Mouse (Mus musculus): ENCODE measurements at regions not wholly inside any gene's neighbourhood (a gene's known extent, or its start where the extent isn't known, plus 50 kb on each side); places are given as distances from the start of the nearest gene placed in this dataset.
A peak's percentile ranks its signal among the peaks of the same experiment; 100 is the strongest.

GRCm38 (mm10) chr10:66370096-66370495, 725.8 kb upstream of the Jmjd1c start:
- DNase-seq, result peak; percentile 12
- TF ChIP-seq CTCF (conservative IDR thresholded peaks at IDR 0.05; ENCODE audit: insufficient read depth, insufficient read length, low read depth, low read length) (no peak), POLR2A (IDR thresholded peaks at IDR 0.05; ENCODE audit: low read depth, low read length) (no peak)
- 49% methylated on average over 3 of the region's 3 CpGs for WGBS

GRCm38 (mm10) chr10:66371756-66372155, 724.2 kb upstream of the Jmjd1c start:
- Histone ChIP-seq H3K4me3 (ENCODE audit: insufficient read depth, low read depth, low read length) (no peak overlapping the region), H3K4me1 (ENCODE audit: control insufficient read depth, insufficient read depth, low read length) (no peaks in the 10 kb centered on the region), H3K27me3 (replicated peaks; ENCODE audit: control insufficient read depth, insufficient read depth, low read length) (no peaks in the 10 kb centered on the region), H3K36me3 (ENCODE audit: control insufficient read depth, insufficient read depth, low read length) (no peaks in the 10 kb centered on the region), H3K27ac (ENCODE audit: insufficient read depth, low read depth, low read length) (no peak overlapping the region)
- no peak for DNase-seq
- WGBS, result 84% methylated on average over 2 of the region's 2 CpGs
- no peak for TF ChIP-seq POLR2A (IDR thresholded peaks at IDR 0.05; ENCODE audit: low read depth, low read length)
- TF ChIP-seq CTCF (conservative IDR thresholded peaks at IDR 0.05; ENCODE audit: insufficient read depth, insufficient read length, low read depth, low read length), result no peak

More at GRCm38 (mm10) chr10:66370096-66370495, 725.8 kb upstream of the Jmjd1c start:
- no peaks in the 10 kb centered on the region for H3K27me3 ChIP-seq (replicated peaks; ENCODE audit: control insufficient read depth, insufficient read depth, low read length)
- no peaks in the 10 kb centered on the region for H3K4me1 ChIP-seq (ENCODE audit: control insufficient read depth, insufficient read depth, low read length)
- no peaks in the 10 kb centered on the region for H3K36me3 ChIP-seq (ENCODE audit: control insufficient read depth, insufficient read depth, low read length)
- no peak overlapping the region for H3K27ac ChIP-seq (ENCODE audit: insufficient read depth, low read depth, low read length)
- H3K4me3 ChIP-seq (ENCODE audit: insufficient read depth, low read depth, low read length), result no peak overlapping the region

All from kidney, adult 2 months (tissue).